Mouse (Mus musculus) midbrain, embryonic 10.5 days (tissue): Measurements from ENCODE around the gene Nupr1l. TPM values are rescaled to one million over a fixed set of nuclear protein-coding genes. Genes with fewer than 3 reads are reported as not detected.

Experiments
- DNase-seq: peaks from one replicate; pipeline ENCODE4 v3.0.0-alpha.2; 2017; ENCODE audit warnings: low spot score
- H3K27ac ChIP-seq: fragments of 300-500 bp; sonication (generic); replicated peaks from 2 replicates; pipeline ENCODE4 v1.5.1; 2016; ENCODE audit warnings: mild to moderate bottlenecking
- H3K27me3 ChIP-seq: fragments of 300-500 bp; sonication (generic); 2 replicates; pipeline ENCODE4 v1.6.1; 2016; ENCODE audit warnings: low read depth, mild to moderate bottlenecking; ENCODE audit not compliant: poor library complexity, severe bottlenecking
- H3K36me3 ChIP-seq: fragments of 300-500 bp; sonication (generic); 2 replicates; pipeline ENCODE4 v1.6.1; 2016; ENCODE audit warnings: mild to moderate bottlenecking, moderate library complexity
- H3K4me1 ChIP-seq: fragments of 300-500 bp; sonication (generic); 2 replicates; pipeline ENCODE4 v1.6.1; 2016
- H3K4me3 ChIP-seq: fragments of 300-500 bp; sonication (generic); 2 replicates; pipeline ENCODE4 v1.5.1; 2016; ENCODE audit warnings: mild to moderate bottlenecking, moderate library complexity
- H3K9me3 ChIP-seq: fragments of 300-500 bp; sonication (generic); replicated peaks from 2 replicates; pipeline ENCODE4 v1.6.1; 2016; ENCODE audit warnings: mild to moderate bottlenecking
- WGBS: fragments of 180-500 bp; shearing (Covaris S2); methylation state at CpG from one replicate; pipeline ENCODE4 v1.1.7; 2016; 5-methylcytosine and 5-hydroxymethylcytosine counted together
- polyA plus RNA-seq: library from polyadenylated mRNA; unstranded; fragments of >200 nt; fragmentation: Nextera tagmentation; extraction: Ambion mirVana; gene quantifications from 2 replicates; pipeline ENCODE4 v1.2.1, GENCODE M21; 2016

The Nupr1l gene
- 4.2 and 6.1 TPM in 2 replicates for polyA plus RNA-seq

GRCm38 (mm10) chr5:129908242-129908965 lies at the start of gene Nupr1l:
Gene Nupr1l (plus strand): TSS chr5:129908540.
- Histone ChIP-seq H3K27ac (peak within 1 kb of the TSS; percentile 93), H3K27me3 (peaks cover 12% of the 10 kb centered on the region), H3K4me3 (peak within 1 kb of the TSS; percentile 79), H3K4me1 (peaks cover 17% of the 10 kb centered on the region), H3K36me3 (no peaks in the 10 kb centered on the region), H3K9me3 (no peaks in the 10 kb centered on the region)
- under 1% methylated on average over 63 of the region's 63 CpGs for WGBS
- peak; percentile 97 for DNase-seq

GRCm38 (mm10) chr5:129862325-129862724 lies 46.0 kb upstream of the Nupr1l start:
- H3K27ac ChIP-seq, result no peak overlapping the region
- no peak for DNase-seq
- no peak overlapping the region for H3K4me3 ChIP-seq
- no peaks in the 10 kb centered on the region for H3K27me3 ChIP-seq
- peaks cover 7% of the 10 kb centered on the region for H3K4me1 ChIP-seq
- WGBS, result 94% methylated on average over 6 of the region's 6 CpGs
- H3K36me3 ChIP-seq, result peaks cover 53% of the 10 kb centered on the region
- H3K9me3 ChIP-seq, result no peaks in the 10 kb centered on the region

- Histone ChIP-seq H3K9me3 (no peaks in the 10 kb centered on the region), H3K27ac (no peak overlapping the region), H3K4me3 (no peak overlapping the region), H3K36me3 (peaks cover 35% of the 10 kb centered on the region), H3K4me1 (peaks cover 7% of the 10 kb centered on the region), H3K27me3 (no peaks in the 10 kb centered on the region)
- WGBS, result 16% methylated on average over 18 of the region's 18 CpGs
- DNase-seq, result peak; percentile 55
These were observed 43.9 kb upstream of the Nupr1l start for GRCm38 (mm10) chr5:129864467-129864866.

- H3K9me3 ChIP-seq, result no peaks in the 10 kb centered on the region
- 84% methylated on average over 12 of the region's 12 CpGs for WGBS
- no peak for DNase-seq
- H3K36me3 ChIP-seq, result peaks cover 21% of the 10 kb centered on the region
- H3K27ac ChIP-seq, result no peak overlapping the region
- H3K4me1 ChIP-seq, result peaks cover 7% of the 10 kb centered on the region
- H3K27me3 ChIP-seq, result no peaks in the 10 kb centered on the region
- H3K4me3 ChIP-seq, result no peak overlapping the region
These were observed 42.5 kb upstream of the Nupr1l start for GRCm38 (mm10) chr5:129865841-129866240.

GRCm38 (mm10) chr5:129869238-129869995 lies 38.9 kb upstream of the Nupr1l start:
- no peaks in the 10 kb centered on the region for H3K9me3 ChIP-seq
- DNase-seq, result no peak
- WGBS, result 90% methylated on average over 19 of the region's 19 CpGs

GRCm38 (mm10) chr5:129871238-129871637 lies 37.1 kb upstream of the Nupr1l start:
- no peaks in the 10 kb centered on the region for H3K9me3 ChIP-seq
- no peak overlapping the region for H3K4me3 ChIP-seq
- H3K4me1 ChIP-seq, result no peaks in the 10 kb centered on the region
- no peaks in the 10 kb centered on the region for H3K36me3 ChIP-seq
- 79% methylated on average over 2 of the region's 2 CpGs for WGBS
- no peaks in the 10 kb centered on the region for H3K27me3 ChIP-seq
- no peak for DNase-seq
- no peak overlapping the region for H3K27ac ChIP-seq

More at GRCm38 (mm10) chr5:129869238-129869995, 38.9 kb upstream of the Nupr1l start:
- Histone ChIP-seq H3K27me3 (no peaks in the 10 kb centered on the region), H3K4me3 (no peak overlapping the region), H3K36me3 (no peaks in the 10 kb centered on the region), H3K4me1 (peaks cover 3% of the 10 kb centered on the region), H3K27ac (no peak overlapping the region)

GRCm38 (mm10) chr5:129873942-129874341 lies 34.4 kb upstream of the Nupr1l start:
- H3K4me3 ChIP-seq, result no peak overlapping the region
- no peaks in the 10 kb centered on the region for H3K36me3 ChIP-seq
- H3K4me1 ChIP-seq, result no peaks in the 10 kb centered on the region
- 88% methylated on average over 12 of the region's 12 CpGs for WGBS
- H3K9me3 ChIP-seq, result 0 out of 2 replicates have a peak, but pooled peaks cover 2% of the 10 kb centered on the region
- no peak overlapping the region for H3K27ac ChIP-seq
- H3K27me3 ChIP-seq, result no peaks in the 10 kb centered on the region
- no peak for DNase-seq

- no peaks in the 10 kb centered on the region for H3K4me1 ChIP-seq
- no peaks in the 10 kb centered on the region for H3K27me3 ChIP-seq
- DNase-seq, result no peak
- no peak overlapping the region for H3K27ac ChIP-seq
- peaks cover 5% of the 10 kb centered on the region for H3K36me3 ChIP-seq
- H3K4me3 ChIP-seq, result no peak overlapping the region
- 76% methylated on average over 11 of the region's 11 CpGs for WGBS
- H3K9me3 ChIP-seq, result 0 out of 2 replicates have a peak, but pooled peaks cover 2% of the 10 kb centered on the region
These were observed 33.2 kb upstream of the Nupr1l start for GRCm38 (mm10) chr5:129875098-129875497.

GRCm38 (mm10) chr5:129877731-129878455 lies 30.4 kb upstream of the Nupr1l start:
- no peak for DNase-seq
- H3K27ac ChIP-seq, result no peak overlapping the region
- 77% methylated on average over 9 of the region's 9 CpGs for WGBS
- H3K4me1 ChIP-seq, result no peaks in the 10 kb centered on the region
- H3K36me3 ChIP-seq, result peaks cover 31% of the 10 kb centered on the region
- H3K4me3 ChIP-seq, result no peak overlapping the region
- no peaks in the 10 kb centered on the region for H3K27me3 ChIP-seq
- H3K9me3 ChIP-seq, result 0 out of 2 replicates have a peak, but pooled peaks cover 2% of the 10 kb centered on the region

GRCm38 (mm10) chr5:129878946-129879345 lies 29.4 kb upstream of the Nupr1l start:
- Histone ChIP-seq H3K36me3 (peaks cover 39% of the 10 kb centered on the region), H3K4me3 (no peak overlapping the region), H3K4me1 (no peaks in the 10 kb centered on the region), H3K27ac (no peak overlapping the region), H3K27me3 (no peaks in the 10 kb centered on the region), H3K9me3 (0 out of 2 replicates have a peak, but pooled peaks cover 2% of the 10 kb centered on the region)
- 67% methylated on average over 2 of the region's 2 CpGs for WGBS
- peak; percentile 35 for DNase-seq

- Histone ChIP-seq H3K27ac (no peak overlapping the region), H3K9me3 (0 out of 2 replicates have a peak, but pooled peaks cover 2% of the 10 kb centered on the region), H3K4me3 (no peak overlapping the region), H3K36me3 (peaks cover 48% of the 10 kb centered on the region), H3K27me3 (no peaks in the 10 kb centered on the region), H3K4me1 (no peaks in the 10 kb centered on the region)
- WGBS, result 79% methylated on average over 3 of the region's 3 CpGs
- DNase-seq, result no peak
These were observed 28.5 kb upstream of the Nupr1l start for GRCm38 (mm10) chr5:129879888-129880287.

GRCm38 (mm10) chr5:129886271-129886670 lies 22.1 kb upstream of the Nupr1l start:
- DNase-seq, result no peak
- 61% methylated on average over 10 of the region's 10 CpGs for WGBS
- Histone ChIP-seq H3K9me3 (no peaks in the 10 kb centered on the region), H3K27me3 (no peaks in the 10 kb centered on the region), H3K4me1 (peaks cover 22% of the 10 kb centered on the region), H3K4me3 (peak overlapping the region; percentile 82), H3K27ac (peak overlapping the region; percentile 91), H3K36me3 (peaks cover 40% of the 10 kb centered on the region)
